Mouse (Mus musculus) cerebellum, adult 8-10 months (tissue): Measurements from ENCODE around the gene Mapk3.
"Not testable (repeated sequence)": the region's sequence is repeated elsewhere in the genome, so short reads cannot be mapped to it uniquely, and the experiment has no call there.

Source experiments
- DNase-seq: peaks from one replicate; pipeline ENCODE4 v3.0.0; 2022

The Mapk3 gene

DNA sequence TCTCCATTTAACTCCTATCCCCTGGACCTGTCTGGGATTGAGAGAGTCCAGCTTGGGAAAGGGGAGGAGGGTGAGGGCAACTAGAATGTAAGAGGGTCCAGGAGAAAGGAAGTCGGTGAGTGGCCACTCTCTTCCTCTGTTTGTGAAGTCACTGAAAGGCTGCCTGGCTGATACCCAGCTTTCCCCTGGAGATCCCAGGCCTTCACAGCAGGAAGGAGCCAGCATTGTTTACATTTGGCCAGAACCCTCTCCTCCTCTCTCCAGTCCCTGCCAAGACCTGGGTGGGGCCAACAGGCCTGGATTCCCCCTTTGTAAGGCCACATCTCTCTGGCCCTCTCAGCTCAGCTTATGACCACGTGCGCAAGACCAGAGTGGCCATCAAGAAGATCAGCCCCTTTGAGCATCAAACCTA lies 996 bp downstream of the Mapk3 start:
- DNase-seq = peak; percentile 66

DNA sequence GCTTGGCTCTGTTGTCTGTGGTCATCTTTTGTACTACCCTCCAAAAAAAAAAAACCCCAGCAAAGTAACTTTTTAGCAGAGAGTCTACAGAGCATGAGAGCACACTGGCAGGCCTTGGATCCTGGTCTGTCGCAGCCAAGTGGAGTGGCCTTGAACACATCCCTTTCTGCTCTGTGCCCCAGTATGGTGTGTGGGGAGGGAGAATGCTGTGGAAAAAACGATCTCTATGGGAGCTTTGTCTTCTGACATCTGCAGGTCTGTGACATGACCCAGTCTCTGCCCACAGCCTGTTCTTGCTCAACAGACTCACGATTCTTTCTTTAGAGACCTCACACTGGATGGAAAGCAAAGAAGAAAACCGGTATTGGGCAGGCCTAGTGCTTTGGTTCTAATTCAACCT lies 1.6 kb downstream of the Mapk3 start:
- DNase-seq = no peak

GRCm38 (mm10) chr7:126761529-126762067 lies 2.2 kb downstream of the Mapk3 start:
- DNase-seq = no peak

DNA sequence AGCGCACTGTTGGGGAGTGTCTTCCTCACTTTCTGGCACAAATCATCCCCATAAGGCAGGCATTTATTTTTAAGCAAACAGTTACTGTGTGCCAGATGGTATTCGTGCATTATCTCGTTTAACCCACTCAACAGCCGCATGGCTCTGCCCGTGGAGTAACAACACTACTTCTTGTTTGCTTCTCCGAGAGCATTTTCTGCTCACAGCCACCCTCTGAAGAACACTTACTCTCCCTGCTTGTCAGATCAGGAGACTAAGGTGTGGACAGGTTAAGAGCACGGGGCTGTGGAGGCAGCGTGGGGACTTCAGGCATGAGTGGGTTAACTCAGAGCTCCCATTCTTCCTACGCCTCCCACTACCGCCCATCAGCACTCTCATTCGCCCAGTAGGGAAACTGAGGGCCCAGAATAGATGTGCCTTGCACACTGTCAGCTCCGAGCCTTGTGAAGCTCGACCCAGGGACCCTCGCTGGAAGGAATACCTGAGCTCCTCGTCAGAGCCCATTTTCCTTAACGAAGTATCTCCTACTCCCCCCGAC lies 3.1 kb downstream of the Mapk3 start:
- DNase-seq = no peak

- DNase-seq = no peak
Observed at GRCm38 (mm10) chr7:126765540-126765939, 6.1 kb downstream of the Mapk3 start.

GRCm38 (mm10) chr7:126766201-126766600 lies 6.8 kb downstream of the Mapk3 start, which contains the start of gene Gdpd3:
TSS of gene Gdpd3 (plus strand) at chr7:126766334.
- DNase-seq = no peak

DNA sequence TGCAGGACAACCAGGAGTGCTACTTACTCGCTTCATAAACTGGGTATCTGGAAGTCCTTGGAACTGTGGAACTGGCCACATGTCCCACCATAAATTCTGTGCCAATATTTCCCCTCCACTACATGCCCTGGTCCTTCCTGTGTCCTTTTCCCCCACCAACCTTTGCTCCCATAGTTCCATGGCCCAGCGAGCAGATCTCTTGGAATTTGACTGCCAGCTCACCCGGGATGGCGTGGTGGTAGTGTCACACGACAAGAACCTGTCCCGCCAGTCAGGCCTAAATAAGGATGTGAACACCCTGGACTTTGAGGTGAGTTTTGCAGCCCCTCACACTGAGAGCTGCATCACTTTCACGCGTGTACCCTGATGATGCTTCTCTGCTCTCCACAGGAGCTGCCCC lies 7.6 kb downstream of the Mapk3 start:
- DNase-seq = no peak

- DNase-seq = no peak
Observed at GRCm38 (mm10) chr7:126770784-126771183, 11.4 kb downstream of the Mapk3 start.

DNA sequence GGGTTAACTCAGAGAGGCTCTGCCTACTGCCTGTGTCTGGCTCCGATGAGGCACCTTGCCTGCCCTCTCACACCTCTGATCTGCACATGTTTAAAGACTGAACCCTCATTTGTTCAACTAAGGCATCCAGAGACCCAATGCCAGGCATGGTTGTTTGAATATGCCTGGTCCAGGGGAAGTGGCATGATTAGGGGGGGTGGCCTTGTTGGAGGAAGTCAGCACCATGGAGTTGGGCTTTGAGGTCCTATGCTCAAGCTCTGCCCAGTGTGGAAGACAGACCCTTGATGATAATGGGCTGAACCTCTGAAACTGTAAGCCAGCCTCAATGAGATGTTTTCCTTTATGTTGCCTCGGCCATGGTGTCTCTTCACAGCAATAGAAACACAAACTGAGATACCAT lies 13.9 kb downstream of the Mapk3 start:
- DNase-seq = no peak

DNA sequence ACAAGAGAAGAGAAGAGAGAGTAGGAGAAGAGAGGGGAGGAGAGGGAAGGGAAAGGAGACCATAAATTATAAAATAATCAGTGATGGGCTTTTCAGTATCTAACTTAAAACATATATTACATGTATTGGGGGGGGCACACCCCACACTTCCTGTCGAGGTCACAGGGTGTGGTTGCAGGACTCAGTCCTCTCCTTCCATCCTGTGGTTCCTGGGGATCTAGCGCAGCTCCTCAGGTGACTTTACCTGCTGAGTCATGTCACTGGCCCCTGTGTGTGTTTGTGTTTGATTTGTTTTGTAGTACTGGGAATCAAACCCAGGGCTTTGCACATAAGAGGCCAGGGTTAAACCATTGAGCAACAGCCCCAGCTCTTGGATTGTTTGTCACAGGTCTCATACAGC lies 15.1 kb downstream of the Mapk3 start:
- DNase-seq = no peak

DNA sequence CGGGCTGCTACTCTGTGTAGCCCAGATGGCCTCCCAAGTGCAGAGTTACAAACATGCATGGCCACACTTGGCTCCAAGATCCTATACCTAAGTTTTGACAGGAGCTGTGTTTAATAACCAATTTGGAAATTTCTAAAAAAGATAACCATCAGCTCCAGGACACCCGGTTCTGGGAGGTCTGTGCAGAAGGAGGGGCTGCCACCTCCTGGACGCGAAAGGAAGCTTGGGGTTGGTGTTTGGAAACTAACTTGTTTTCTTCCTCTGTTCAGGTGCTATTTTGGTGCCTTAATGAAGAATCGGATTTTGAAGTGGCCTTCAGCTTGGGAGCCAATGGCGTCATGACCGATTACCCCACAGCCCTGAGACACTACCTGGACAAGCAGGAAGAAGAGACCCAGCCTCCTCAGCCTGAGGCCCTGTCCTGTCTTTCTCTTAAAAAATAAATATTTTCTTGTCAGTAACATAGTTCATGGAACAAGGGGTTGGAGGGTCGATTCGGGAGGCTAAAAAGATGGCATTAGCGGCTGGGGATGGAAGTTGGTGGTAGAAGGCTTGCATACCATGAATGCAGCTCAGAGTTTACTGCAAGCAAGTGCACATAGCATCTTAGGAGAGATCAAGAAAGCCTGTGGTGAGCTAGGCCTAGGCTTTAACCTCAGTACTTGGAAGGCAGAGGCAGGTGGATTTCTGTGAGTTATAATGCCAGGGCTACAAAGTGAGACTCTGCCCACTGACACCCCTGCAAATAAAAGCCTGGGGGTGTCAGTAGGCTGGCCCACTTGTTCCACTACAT lies 16.0 kb downstream of the Mapk3 start:
- no peak for DNase-seq

DNA sequence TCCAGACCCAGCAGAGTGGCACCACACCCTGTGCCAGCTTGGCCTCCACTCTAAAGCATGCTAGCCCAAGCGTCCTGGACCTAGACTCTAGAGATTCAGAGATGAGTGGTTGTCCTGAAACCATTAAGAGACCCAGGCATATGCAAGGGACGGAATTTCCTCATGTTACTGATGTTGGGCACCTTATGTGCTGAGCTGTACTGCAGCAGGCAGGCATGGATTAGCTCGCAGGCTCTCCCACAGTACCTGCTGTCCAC lies 16.5 kb downstream of the Mapk3 start:
- no peak for DNase-seq

- DNase-seq = peak; percentile 94
Observed at GRCm38 (mm10) chr7:126776598-126777057, 17.2 kb downstream of the Mapk3 start, which contains the start of gene Ypel3. TSS of gene Ypel3 (plus strand) at chr7:126776955.

GRCm38 (mm10) chr7:126777476-126777875 lies 18.1 kb downstream of the Mapk3 start:
- peak; percentile 54 for DNase-seq

- DNase-seq = no peak
Observed at GRCm38 (mm10) chr7:126778147-126778546, 18.7 kb downstream of the Mapk3 start.

DNA sequence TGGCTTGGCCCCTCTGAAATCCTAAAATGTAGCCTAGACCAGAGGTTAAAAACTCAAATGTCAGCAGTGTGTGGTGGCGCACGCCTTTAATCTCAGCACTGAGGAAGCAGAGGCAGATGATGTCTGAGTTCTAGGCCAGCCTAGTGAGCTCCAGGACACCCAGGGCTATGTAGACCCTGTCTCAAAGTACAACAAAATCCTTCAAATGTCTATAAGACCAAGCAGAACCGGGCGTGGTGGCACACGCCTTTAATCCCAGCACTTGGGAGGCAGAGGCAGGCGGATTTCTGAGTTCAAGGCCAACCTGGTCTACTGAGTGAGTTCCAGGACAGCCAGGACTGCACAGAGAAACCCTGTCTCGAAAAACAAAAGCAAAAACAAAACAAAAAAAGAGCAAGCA lies 19.7 kb downstream of the Mapk3 start:
- DNase-seq = not testable (repeated sequence)

- DNase-seq = peak; percentile 86
Observed at GRCm38 (mm10) chr7:126779983-126780970, 20.9 kb downstream of the Mapk3 start.

GRCm38 (mm10) chr7:126780971-126781635 lies 21.7 kb downstream of the Mapk3 start, which contains the start of gene Tbx6:
TSS of gene Tbx6 (plus strand) at chr7:126781483.
- no peak for DNase-seq

DNA sequence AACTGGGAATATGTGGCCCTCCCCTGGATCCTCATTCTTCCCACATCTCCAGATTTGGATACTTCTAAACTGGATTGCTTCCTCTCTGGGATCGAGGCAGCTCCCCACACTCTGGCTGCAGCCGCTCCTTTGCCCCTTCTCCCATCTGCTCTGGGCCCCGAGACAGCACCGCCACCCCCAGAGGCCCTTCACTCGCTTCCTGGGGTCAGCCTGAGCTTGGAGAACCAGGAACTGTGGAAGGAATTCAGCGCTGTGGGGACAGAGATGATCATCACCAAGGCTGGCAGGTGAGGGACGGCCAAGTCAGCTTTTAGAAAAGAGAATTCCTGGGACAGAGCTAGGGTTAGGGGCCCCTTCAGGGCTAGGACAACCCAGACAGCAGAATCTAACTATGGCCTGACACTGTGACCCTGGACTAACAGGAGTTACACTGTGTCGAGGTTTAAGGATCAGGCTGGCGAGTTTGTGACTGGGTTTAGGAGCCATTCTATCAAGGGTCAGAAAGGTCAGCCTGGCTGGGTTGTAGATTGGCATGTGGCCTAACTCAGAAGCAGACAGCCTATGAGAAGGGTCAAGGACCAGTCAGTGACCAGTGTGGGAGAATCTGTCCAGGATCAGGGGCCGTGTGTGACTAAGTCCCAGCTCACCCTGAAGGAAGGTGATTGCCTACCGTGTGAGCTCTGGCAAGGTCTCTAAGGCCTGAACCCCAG lies 22.4 kb downstream of the Mapk3 start:
- no peak for DNase-seq

GRCm38 (mm10) chr7:126782693-126783092 lies 23.3 kb downstream of the Mapk3 start:
- no peak for DNase-seq

GRCm38 (mm10) chr7:126784469-126784868 lies 25.1 kb downstream of the Mapk3 start:
- no peak for DNase-seq

DNA sequence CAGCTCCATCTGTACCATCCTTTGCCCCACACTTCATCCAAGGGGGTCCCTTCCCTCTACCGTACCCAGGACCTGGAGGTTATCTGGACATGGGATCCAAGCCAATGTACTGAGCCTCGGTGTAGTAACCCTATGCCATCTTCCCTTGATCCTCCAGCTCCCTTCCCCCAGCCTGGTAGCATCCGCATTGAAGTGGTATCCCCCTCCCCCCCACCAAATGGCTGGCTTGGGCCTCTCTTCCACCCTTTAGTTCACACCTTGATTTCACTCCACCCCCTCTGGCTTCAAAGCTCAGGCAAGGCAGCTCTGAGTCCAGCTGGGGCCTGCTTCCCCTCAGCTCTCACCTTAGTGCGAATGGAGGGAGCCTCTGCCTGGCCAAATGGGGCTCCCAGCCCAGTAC lies 25.7 kb downstream of the Mapk3 start:
- no peak for DNase-seq
